Mouse (Mus musculus) thymus, adult 2 months (tissue): ENCODE data around the gene Tgm2.

Experiments
- CTCF ChIP-seq: fragments of 200-500 bp; IDR thresholded peaks from 2 replicates; pipeline ENCODE4 v1.5.1; 2012; ENCODE audit warnings: mild to moderate bottlenecking, control low read depth, low read length, moderate library complexity, borderline replicate concordance; ENCODE audit not compliant: control insufficient read depth, poor library complexity, insufficient read depth; ENCODE audit errors: extremely low read depth
- POLR2A ChIP-seq: fragments of 200-500 bp; IDR thresholded peaks from 2 replicates; pipeline ENCODE4 v1.6.1; 2012; ENCODE audit warnings: mild to moderate bottlenecking, low read length, control low read depth, moderate library complexity; ENCODE audit not compliant: control insufficient read depth, poor library complexity, insufficient read depth; ENCODE audit errors: extremely low read depth

GRCm38 (mm10) chr2:158153728-158154343 lies 7.6 kb upstream of the Tgm2 start:
- TF ChIP-seq CTCF (no peak), POLR2A (no peak)
